ENCODE assay signal across 12 mouse cellular contexts in the genomic region with DNA sequence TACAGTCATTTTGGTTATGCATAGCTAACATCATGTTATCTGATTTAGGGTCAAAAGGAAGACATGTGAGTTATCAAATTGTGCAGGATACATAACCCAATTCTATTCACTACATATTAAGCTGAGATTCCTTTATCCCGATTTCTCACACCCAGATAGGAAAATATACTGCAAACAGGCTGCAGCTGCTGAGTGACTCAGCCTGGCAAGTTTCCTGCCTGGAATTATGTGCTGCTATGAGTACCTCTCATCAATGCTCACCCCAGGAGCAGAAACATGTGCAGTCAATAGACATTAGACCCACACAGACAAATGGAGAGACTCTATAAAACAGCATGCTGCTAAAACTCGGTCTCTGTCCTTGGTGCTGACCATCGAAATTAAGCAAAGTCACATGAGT. TPM values are rescaled to one million over a fixed set of nuclear protein-coding genes. Genes with fewer than 3 reads are reported as not detected.
A peak's percentile ranks its signal among the peaks of the same experiment; 100 is the strongest.
DNase-seq lines count a peak whose midpoint lies in the region; ATAC-seq and TF ChIP-seq lines count a peak whose summit lies in the region.
"Had no signal": no experiment of that assay in that cellular context is flagged by ENCODE, and none has a peak within 500 bp of the region (broad histone marks: within the 10 kb centered on the region; RNA-seq: fewer than 3 reads in every experiment).

No protein-coding gene starts in this region.

- H3K9ac ChIP-seq in midbrain, embryonic 14.5 days (replicated peaks; ENCODE audit: low read length): no peak overlapping the region
- H3K9ac ChIP-seq in midbrain, postnatal 0 days (replicated peaks; ENCODE audit: low read length, poor library complexity, severe bottlenecking): no peak overlapping the region
- H3K9ac ChIP-seq: embryonic facial prominence, embryonic 12.5 days had no signal

- H3K27ac ChIP-seq in midbrain, embryonic 14.5 days (replicated peaks; ENCODE audit: low read depth, low read length): no peak overlapping the region
- H3K27ac ChIP-seq in midbrain, postnatal 0 days (ENCODE audit: low read depth, low read length): no peak overlapping the region
- H3K27ac ChIP-seq: embryonic facial prominence, embryonic 12.5 days had no signal

- H3K27me3 ChIP-seq in midbrain, embryonic 14.5 days (ENCODE audit: control insufficient read depth, insufficient read depth, low read length): no peaks in the 10 kb centered on the region
- H3K27me3 ChIP-seq in midbrain, postnatal 0 days (ENCODE audit: insufficient read depth, low read length): no peaks in the 10 kb centered on the region
- H3K27me3 ChIP-seq: embryonic facial prominence, embryonic 12.5 days had no signal

- 77% methylated on average over 3 of the region's 3 CpGs for WGBS in midbrain, embryonic 14.5 days
- 74% methylated on average over 3 of the region's 3 CpGs for WGBS in midbrain, postnatal 0 days

- ATAC-seq in midbrain, embryonic 14.5 days (ENCODE audit: low FRiP score, low TSS enrichment): no peak
- ATAC-seq in midbrain, postnatal 0 days (ENCODE audit: low FRiP score): no peak

- no peak overlapping the region for H3K4me2 ChIP-seq in midbrain, embryonic 14.5 days (ENCODE audit: low read length)
- no peak overlapping the region for H3K4me2 ChIP-seq in midbrain, postnatal 0 days (ENCODE audit: low read depth, low read length, poor library complexity, severe bottlenecking)
- H3K4me2 ChIP-seq: embryonic facial prominence, embryonic 12.5 days had no signal

- H3K36me3 ChIP-seq in midbrain, embryonic 14.5 days (ENCODE audit: control insufficient read depth, insufficient read depth, low read length): no peaks in the 10 kb centered on the region
- H3K36me3 ChIP-seq in midbrain, postnatal 0 days (ENCODE audit: insufficient read depth, low read length): no peaks in the 10 kb centered on the region
- H3K36me3 ChIP-seq: embryonic facial prominence, embryonic 12.5 days had no signal

- peak; percentile 12 for DNase-seq in midbrain, embryonic 14.5 days
- DNase-seq in midbrain, postnatal 0 days (ENCODE audit: low spot score): no peak
- DNase-seq in embryo, embryonic 10 days (ENCODE audit: low spot score): peak; percentile 16
- DNase-seq in layer of hippocampus, adult 9-11 months: peak; percentile 68
- peak; percentile 43 for DNase-seq in telencephalon, adult 2 months (ENCODE audit: low read depth, low spot score)
- no peak for DNase-seq in spleen, postnatal 10 days (ENCODE audit: low spot score in 2 of 2)
- no peak for DNase-seq in testis, postnatal 14 days (ENCODE audit: low spot score)
- DNase-seq: gastrocnemius, postnatal 10 days; heart, postnatal 4 days; kidney, postnatal 36 days; thymus, postnatal 14 days had no signal

- no peaks in the 10 kb centered on the region for H3K4me1 ChIP-seq in midbrain, embryonic 14.5 days (ENCODE audit: control insufficient read depth, insufficient read depth, low read length)
- no peaks in the 10 kb centered on the region for H3K4me1 ChIP-seq in midbrain, postnatal 0 days (ENCODE audit: insufficient read depth, low read length)
- H3K4me1 ChIP-seq: embryonic facial prominence, embryonic 12.5 days had no signal

- no peak for TF ChIP-seq CTCF in midbrain, postnatal 0 days (IDR thresholded peaks at IDR 0.05)

- no peaks in the 10 kb centered on the region for H3K9me3 ChIP-seq in midbrain, embryonic 14.5 days (ENCODE audit: control insufficient read depth, low read length)
- H3K9me3 ChIP-seq in midbrain, postnatal 0 days (ENCODE audit: low read length): no peaks in the 10 kb centered on the region
- H3K9me3 ChIP-seq: embryonic facial prominence, embryonic 12.5 days had no signal

- no peak overlapping the region for H3K4me3 ChIP-seq in midbrain, embryonic 14.5 days (replicated peaks; ENCODE audit: low read depth, low read length)
- no peak overlapping the region for H3K4me3 ChIP-seq in midbrain, postnatal 0 days (ENCODE audit: low read depth, low read length)
- H3K4me3 ChIP-seq: embryonic facial prominence, embryonic 12.5 days had no signal

RNA-seq across cellular contexts. Expression of gene Gabra2, which starts 32.1 kb away (rescaled TPM):
- 37.9 and 38.3 TPM in 2 replicates for polyA plus RNA-seq in midbrain, embryonic 14.5 days (2014; fragmentation: Nextera tagmentation; extraction: Ambion mirVana)
- total RNA-seq in midbrain, postnatal 0 days (2014; rRNA removed): 29.4 and 36.7 TPM in 2 replicates
- polyA plus RNA-seq in midbrain, postnatal 0 days (2015; fragmentation: Nextera tagmentation; extraction: Ambion mirVana): 52.1 and 72.4 TPM in 2 replicates
- total RNA-seq: heart, postnatal 4 days had no signal

Comparison
In these comparisons a context has a peak if more than half of its experiments do, and no peak if none do; other contexts are left out.
1. DNase-seq: peak in midbrain, embryonic 14.5 days (single experiment), embryo, embryonic 10 days (single experiment), layer of hippocampus, adult 9-11 months (single experiment) and telencephalon, adult 2 months (single experiment); none in midbrain, postnatal 0 days (single experiment), spleen, postnatal 10 days (0 of 2) and testis, postnatal 14 days (single experiment).